Mouse (Mus musculus) heart, adult 2 months (tissue): ENCODE measurements around the gene Slc38a10. TPM values are rescaled to one million over a fixed set of nuclear protein-coding genes. Genes with fewer than 3 reads are reported as not detected.

Experiments used
- DNase-seq, 2 experiments: peaks; one replicate each; pipeline ENCODE4 v3.0.0; 2021
- H3K27ac ChIP-seq: fragments of 200-600 bp; 2 replicates; pipeline ENCODE4 v1.8.1; 2022
- H3K27me3 ChIP-seq: fragments of 200-500 bp; 2 replicates; pipeline ENCODE4 v1.6.1; 2012; ENCODE audit warnings: mild to moderate bottlenecking, low read length, inconsistent platforms, mixed read lengths; ENCODE audit not compliant: control insufficient read depth, insufficient read depth
- H3K36me3 ChIP-seq: fragments of 200-500 bp; 2 replicates; pipeline ENCODE4 v1.6.1; 2012; ENCODE audit warnings: low read length, inconsistent platforms; ENCODE audit not compliant: control insufficient read depth, insufficient read depth
- H3K4me1 ChIP-seq: fragments of 200-500 bp; 2 replicates; pipeline ENCODE4 v1.6.1; 2011; ENCODE audit warnings: low read length; ENCODE audit not compliant: control insufficient read depth, insufficient read depth
- H3K4me3 ChIP-seq: fragments of 200-600 bp; 2 replicates; pipeline ENCODE4 v1.8.1; 2022
- H3K79me2 ChIP-seq: fragments of 200-500 bp; replicated peaks from 2 replicates; pipeline ENCODE4 v1.6.1; 2012; ENCODE audit warnings: mild to moderate bottlenecking, inconsistent platforms, low read length, moderate library complexity, mixed read lengths; ENCODE audit not compliant: control insufficient read depth, insufficient read depth
- H3K9ac ChIP-seq: fragments of 200-500 bp; 2 replicates; pipeline ENCODE4 v1.6.1; 2012; ENCODE audit warnings: low read depth, mild to moderate bottlenecking, control low read depth, inconsistent platforms, low read length, mixed read lengths
- CTCF ChIP-seq: fragments of 200-600 bp; IDR thresholded peaks from 2 replicates; pipeline ENCODE4 v1.8.1; 2022; ENCODE audit warnings: antibody characterized with exemption, mild to moderate bottlenecking, moderate library complexity
- EP300 ChIP-seq: fragments of 200-500 bp; IDR thresholded peaks from 2 replicates; pipeline ENCODE4 v1.6.1; 2011; ENCODE audit warnings: low read depth, low read length, control low read depth; ENCODE audit not compliant: insufficient read depth
- POLR2A ChIP-seq: fragments of 200-500 bp; IDR thresholded peaks from 2 replicates; pipeline ENCODE4 v1.6.1; 2011; ENCODE audit warnings: mild to moderate bottlenecking, low read depth, low read length, control low read depth; ENCODE audit not compliant: insufficient read depth
- WGBS: fragments of 180-500 bp; shearing (Covaris S2); methylation state at CpG from one replicate; pipeline ENCODE4 v1.1.7; 2018; 5-methylcytosine and 5-hydroxymethylcytosine counted together
- intact Hi-C: fragments of 180-260 bp; cut with DNase I; formaldehyde crosslinking; loops from one replicate; pipeline ENCODE4 v1.15.1; 2025
- microRNA-seq, 2 experiments: library from miRNA; unstranded; fragments of <30 nt; microRNA quantifications; one replicate each; pipeline ENCODE4 v1.2.0; 2021
- polyA plus RNA-seq: library from polyadenylated mRNA; depleted of rRNA; stranded (reverse); fragments of >200 nt; gene quantifications from 2 replicates; pipeline ENCODE4 v1.2.3, GENCODE M21; 2012; rRNA removed
- total RNA-seq, 2 experiments: library from RNA; stranded (reverse); gene quantifications; 2 replicates each; pipeline ENCODE4 v1.2.3; 2021

Slc38a10 gene
- total and polyA plus RNA-seq, 3 experiments, result 83.1 to 89.6 (median 84.5) TPM

DNA sequence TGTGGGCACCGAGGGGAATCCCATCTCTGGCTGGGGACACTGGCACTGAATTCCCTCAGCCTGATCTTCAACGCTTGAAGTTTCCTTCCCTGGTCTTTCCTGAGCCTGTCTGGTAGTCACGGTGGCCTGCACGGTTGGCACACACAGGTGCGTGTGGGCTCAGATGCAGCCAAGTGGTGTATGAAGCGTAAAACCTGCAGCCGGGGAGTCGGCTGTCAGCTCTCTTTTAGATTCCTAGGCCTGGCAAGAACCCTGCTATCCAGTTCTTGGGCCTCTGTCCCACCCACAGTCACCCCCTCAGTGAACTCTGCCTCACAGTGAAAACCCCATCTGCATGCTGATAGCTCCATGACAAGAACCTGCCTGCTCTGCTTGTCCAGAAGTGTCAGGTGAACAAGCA lies 90.5 kb downstream of the Slc38a10 start:
- intact Hi-C loops, result no loop called here

DNA sequence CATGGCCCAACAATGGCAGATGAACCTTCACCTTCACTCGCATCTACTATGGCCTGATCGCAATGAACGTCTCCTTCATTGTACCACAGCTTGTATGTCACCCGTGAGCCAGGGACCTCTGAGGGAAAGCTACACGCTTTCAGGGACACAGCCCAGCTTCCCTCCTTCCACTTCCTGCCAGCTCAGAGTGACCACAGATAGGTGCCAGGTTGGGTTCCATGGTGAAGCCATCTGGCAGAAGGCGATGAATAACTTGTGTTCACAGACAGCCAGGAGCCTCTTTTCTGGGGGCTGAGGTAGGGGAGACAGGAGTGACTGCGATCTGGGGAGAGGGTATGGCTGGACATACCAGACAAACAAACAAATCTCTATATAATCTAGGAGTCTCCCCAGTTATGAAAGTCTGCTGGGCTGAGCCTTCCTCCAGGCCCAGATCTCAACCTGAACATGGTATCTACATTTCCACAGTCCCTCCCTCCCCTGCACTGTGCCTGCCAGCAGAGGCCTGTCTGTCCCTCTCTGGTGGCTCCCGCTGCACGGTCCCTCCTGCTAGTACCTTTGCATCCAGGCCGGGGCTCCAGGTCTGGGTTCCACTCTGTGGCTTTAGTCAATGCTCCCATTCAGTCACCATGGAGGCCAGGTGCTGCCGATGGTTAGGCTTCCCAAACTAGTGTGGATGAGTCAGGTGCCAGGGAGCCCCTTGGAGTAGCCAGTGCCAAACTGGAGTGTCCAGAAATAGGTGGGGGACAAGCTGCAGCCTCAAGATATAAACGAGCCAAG lies 95.0 kb downstream of the Slc38a10 start:
- no peak for DNase-seq
- Histone ChIP-seq H3K79me2 (no peaks in the 10 kb centered on the region), H3K27me3 (no peaks in the 10 kb centered on the region), H3K4me1 (peaks cover 2% of the 10 kb centered on the region; the same call in 1 of the 2 replicates), H3K27ac (no peak overlapping the region), H3K4me3 (no peak overlapping the region), H3K36me3 (no peaks in the 10 kb centered on the region), H3K9ac (no peak overlapping the region)
- WGBS, result 77% methylated on average over 12 of the region's 12 CpGs
- intact Hi-C loops, result no loop called here
- TF ChIP-seq CTCF, result no peak
- no peak for TF ChIP-seq POLR2A
- TF ChIP-seq EP300, result no peak

More for the DNA sequence above, 90.5 kb downstream of the Slc38a10 start:
- DNase-seq, result no peak
- no peaks in the 10 kb centered on the region for H3K27me3 ChIP-seq
- no peaks in the 10 kb centered on the region for H3K4me1 ChIP-seq
- H3K4me3 ChIP-seq, result no peak overlapping the region
- H3K27ac ChIP-seq, result no peak overlapping the region
- no peak for TF ChIP-seq POLR2A
- no peak for TF ChIP-seq CTCF
- TF ChIP-seq EP300, result no peak
- WGBS, result 73% methylated on average over 8 of the region's 8 CpGs
- no peaks in the 10 kb centered on the region for H3K36me3 ChIP-seq
- H3K9ac ChIP-seq, result no peak overlapping the region
- H3K79me2 ChIP-seq, result no peaks in the 10 kb centered on the region

Small RNA genes lying within 50 kb of the gene (microRNA-seq; reads per million reads assigned to microRNA genes)
- 0 reads per million in 2 experiments for gene Gm25948

Other genes with a start within 250 kb of the Slc38a10 start
- 10 to 100 TPM; 25.9 to 30.1 TPM for gene Chmp6, start 237.9 kb downstream of the Slc38a10 start, total RNA-seq
- gene Chmp6, start 237.9 kb downstream of the Slc38a10 start, polyA plus RNA-seq, result 26.8 and 28.9 TPM in 2 replicates
- gene Baiap2, start 208.6 kb downstream of the Slc38a10 start, total RNA-seq, result 10 to 100 TPM in 1 of 2 experiments, 1 to 10 TPM in 1; 5.8 to 10.3 TPM
- gene Baiap2, start 208.6 kb downstream of the Slc38a10 start, polyA plus RNA-seq, result 10.5 and 10.9 TPM in 2 replicates
- gene Aatk, start 104.2 kb downstream of the Slc38a10 start, total RNA-seq, result 1 to 10 TPM; 3.6 to 4.7 TPM
- gene Aatk, start 104.2 kb downstream of the Slc38a10 start, polyA plus RNA-seq, result 10.3 and 12.1 TPM in 2 replicates
- 10 to 100 TPM in 1 of 2 experiments, 1 to 10 TPM in 1; 9.3 to 10.7 TPM for gene Cep131, start 64.5 kb downstream of the Slc38a10 start, total RNA-seq
- gene Cep131, start 64.5 kb downstream of the Slc38a10 start, polyA plus RNA-seq, result 3.7 and 6.5 TPM in 2 replicates
- gene Tepsin, start 52.6 kb downstream of the Slc38a10 start, total RNA-seq, result 1 to 10 TPM; 6.1 to 6.3 TPM
- gene Tepsin, start 52.6 kb downstream of the Slc38a10 start, polyA plus RNA-seq, result 19.1 and 22.8 TPM in 2 replicates
- gene Ndufaf8, start 52.4 kb downstream of the Slc38a10 start, total RNA-seq, result 10 to 100 TPM; 82.7 to 93.9 TPM
- gene Ndufaf8, start 52.4 kb downstream of the Slc38a10 start, polyA plus RNA-seq, result 35.5 and 51.0 TPM in 2 replicates
- 1 to 10 TPM; 5.4 to 9.7 TPM for gene Bahcc1, start 81.6 kb upstream of the Slc38a10 start, total RNA-seq
- gene Bahcc1, start 81.6 kb upstream of the Slc38a10 start, polyA plus RNA-seq, result 5.9 and 6.4 TPM in 2 replicates
- 100 to 1,000 TPM; 222 to 321 TPM for gene Actg1, start 197.2 kb upstream of the Slc38a10 start, total RNA-seq
- gene Actg1, start 197.2 kb upstream of the Slc38a10 start, polyA plus RNA-seq, result 510 and 694 TPM in 2 replicates
- not detected for gene Fscn2, start 210.2 kb upstream of the Slc38a10 start, total RNA-seq
- gene Fscn2, start 210.2 kb upstream of the Slc38a10 start, polyA plus RNA-seq, result 0.15 and 0.21 TPM in 2 replicates
- 10 to 100 TPM; 13.0 to 13.4 TPM for gene Faap100, start 227.4 kb upstream of the Slc38a10 start, total RNA-seq
- 25.8 and 27.3 TPM in 2 replicates for gene Faap100, start 227.4 kb upstream of the Slc38a10 start, polyA plus RNA-seq